Mouse (Mus musculus) erythroblast, embryonic 14.5 days (primary cell): ENCODE measurements around the gene Ccsap. TPM values are rescaled to one million over a fixed set of nuclear protein-coding genes. Genes with fewer than 3 reads are reported as not detected.

Source experiments
- H3K27me3 ChIP-seq: 2 replicates; pipeline ENCODE4 v1.6.1; 2012; ENCODE audit warnings: inconsistent platforms; ENCODE audit not compliant: control insufficient read depth
- H3K36me3 ChIP-seq: 2 replicates; pipeline ENCODE4 v1.6.1; 2012; ENCODE audit warnings: mild to moderate bottlenecking, inconsistent platforms; ENCODE audit not compliant: control insufficient read depth
- H3K4me1 ChIP-seq: 2 replicates; pipeline ENCODE4 v1.6.1; 2012; ENCODE audit warnings: inconsistent platforms; ENCODE audit not compliant: control insufficient read depth
- H3K4me3 ChIP-seq: replicated peaks from 2 replicates; pipeline ENCODE3; 2012; ENCODE audit warnings: moderate library complexity, mild to moderate bottlenecking, inconsistent platforms
- H3K9me3 ChIP-seq: 2 replicates; pipeline ENCODE4 v1.6.1; 2012; ENCODE audit warnings: low read length, inconsistent platforms, mixed read lengths; ENCODE audit not compliant: control insufficient read depth
- GATA1 ChIP-seq: IDR thresholded peaks from 2 replicates; pipeline ENCODE4 v1.6.1; 2012; ENCODE audit warnings: low read length, inconsistent platforms, mixed read lengths
- TAL1 ChIP-seq: IDR thresholded peaks from 3 replicates; pipeline ENCODE4 v1.6.1; 2012; ENCODE audit warnings: low read length, inconsistent platforms, mixed read lengths
- polyA plus RNA-seq: library from polyadenylated mRNA; stranded (reverse); fragments of >175 nt; gene quantifications from 2 replicates; pipeline ENCODE4 v1.2.3, GENCODE M21; 2012

The Ccsap gene
- polyA plus RNA-seq, 1 experiment, result 0.98 TPM

DNA sequence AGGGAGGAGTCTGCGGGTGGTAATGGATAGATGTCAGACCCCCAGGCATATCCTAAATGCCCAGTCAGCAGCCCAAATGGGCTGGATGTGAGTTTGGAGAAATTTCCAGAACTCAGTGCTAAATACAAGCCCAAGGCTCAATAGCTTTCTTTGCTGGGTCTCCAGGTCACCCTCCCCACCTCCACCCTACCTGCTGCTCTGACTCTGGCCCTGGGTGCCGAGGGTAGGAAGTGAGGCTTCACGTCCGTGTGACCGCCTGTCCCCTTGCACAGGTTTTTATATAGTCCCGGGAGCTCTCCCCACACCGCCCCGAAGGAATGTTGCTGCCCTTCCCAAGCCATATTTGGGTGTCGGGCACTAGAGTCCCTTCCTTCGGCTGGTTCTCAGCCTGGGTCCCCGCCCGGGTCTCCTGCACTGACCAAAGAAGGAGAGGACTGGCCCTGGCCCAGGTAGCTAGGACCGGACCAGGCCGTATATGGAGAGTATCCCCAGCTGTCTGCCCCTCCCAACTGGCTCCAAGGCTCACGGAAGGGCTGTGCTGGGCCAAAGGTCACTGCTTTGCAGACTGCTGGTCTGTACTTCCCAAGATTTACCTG is 34.6 kb upstream of the Ccsap start, which contains the start of gene Acta1:
Acta1 (minus strand) TSS at position 250 of the 596 bp plus-strand sequence.
- Histone ChIP-seq H3K4me3 (no peak within 1 kb of the TSS), H3K4me1 (peaks cover 4% of the 10 kb centered on the region), H3K36me3 (peaks cover 28% of the 10 kb centered on the region), H3K27me3 (peaks cover 69% of the 10 kb centered on the region), H3K9me3 (peaks cover 11% of the 10 kb centered on the region; the same call in 1 of the 2 replicates)
- TF ChIP-seq TAL1 (no peak), GATA1 (no peak)

- TF ChIP-seq TAL1 (no peak), GATA1 (no peak)
These were observed 33.4 kb upstream of the Ccsap start for GRCm38 (mm10) chr8:123893413-123893812.

GRCm38 (mm10) chr8:123892586-123893155 is 32.7 kb upstream of the Ccsap start:
- Histone ChIP-seq H3K4me1 (peaks cover 4% of the 10 kb centered on the region), H3K36me3 (peaks cover 10% of the 10 kb centered on the region), H3K9me3 (peaks cover 11% of the 10 kb centered on the region; the same call in 1 of the 2 replicates), H3K27me3 (peaks cover 78% of the 10 kb centered on the region), H3K4me3 (no peak overlapping the region)
- TF ChIP-seq TAL1 (no peak), GATA1 (no peak)

More at GRCm38 (mm10) chr8:123893413-123893812, 33.4 kb upstream of the Ccsap start:
- peaks cover 76% of the 10 kb centered on the region for H3K27me3 ChIP-seq
- peaks cover 4% of the 10 kb centered on the region for H3K4me1 ChIP-seq
- peaks cover 11% of the 10 kb centered on the region; the same call in 1 of the 2 replicates for H3K9me3 ChIP-seq
- H3K4me3 ChIP-seq, result no peak overlapping the region
- peaks cover 16% of the 10 kb centered on the region for H3K36me3 ChIP-seq

DNA sequence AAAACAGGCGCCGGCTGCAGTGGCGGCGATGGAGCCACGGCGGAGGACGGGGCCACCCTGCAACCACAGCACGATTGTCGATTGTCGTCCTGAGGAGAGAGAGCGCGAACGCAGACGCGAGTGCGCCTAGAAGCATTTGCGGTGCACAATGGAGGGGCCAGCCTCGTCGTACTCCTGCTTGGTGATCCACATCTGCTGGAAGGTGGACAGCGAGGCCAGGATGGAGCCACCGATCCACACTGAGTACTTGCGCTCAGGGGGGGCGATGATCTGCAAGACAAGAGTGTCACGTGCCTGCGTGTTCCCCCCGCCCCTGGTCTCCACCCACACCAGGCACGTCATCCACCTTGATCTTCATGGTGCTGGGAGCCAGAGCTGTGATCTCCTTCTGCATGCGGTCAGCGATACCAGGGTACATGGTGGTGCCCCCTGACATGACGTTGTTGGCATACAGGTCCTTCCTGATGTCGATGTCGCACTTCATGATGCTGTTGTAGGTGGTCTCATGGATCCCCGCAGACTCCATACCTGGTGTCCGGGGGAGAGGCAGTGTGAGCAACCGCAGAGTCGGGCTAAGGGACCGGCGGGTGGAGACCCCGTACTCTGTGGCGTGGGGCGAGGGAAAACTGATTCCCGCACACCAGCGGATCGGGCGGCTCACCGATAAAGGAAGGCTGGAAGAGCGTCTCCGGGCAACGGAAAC is 32.0 kb upstream of the Ccsap start:
- Histone ChIP-seq H3K4me1 (peaks cover 4% of the 10 kb centered on the region), H3K4me3 (no peak overlapping the region), H3K27me3 (peaks cover 82% of the 10 kb centered on the region), H3K36me3 (peaks cover 4% of the 10 kb centered on the region), H3K9me3 (peaks cover 11% of the 10 kb centered on the region; the same call in 1 of the 2 replicates)
- TF ChIP-seq GATA1 (no peak), TAL1 (no peak)

- peaks cover 87% of the 10 kb centered on the region for H3K27me3 ChIP-seq
- H3K4me3 ChIP-seq, result no peak overlapping the region
- peaks cover 11% of the 10 kb centered on the region; the same call in 1 of the 2 replicates for H3K9me3 ChIP-seq
- TF ChIP-seq GATA1 (no peak), TAL1 (no peak)
- peaks cover 4% of the 10 kb centered on the region for H3K4me1 ChIP-seq
- no peaks in the 10 kb centered on the region for H3K36me3 ChIP-seq
These were observed 31.3 kb upstream of the Ccsap start for GRCm38 (mm10) chr8:123891271-123891670.

DNA sequence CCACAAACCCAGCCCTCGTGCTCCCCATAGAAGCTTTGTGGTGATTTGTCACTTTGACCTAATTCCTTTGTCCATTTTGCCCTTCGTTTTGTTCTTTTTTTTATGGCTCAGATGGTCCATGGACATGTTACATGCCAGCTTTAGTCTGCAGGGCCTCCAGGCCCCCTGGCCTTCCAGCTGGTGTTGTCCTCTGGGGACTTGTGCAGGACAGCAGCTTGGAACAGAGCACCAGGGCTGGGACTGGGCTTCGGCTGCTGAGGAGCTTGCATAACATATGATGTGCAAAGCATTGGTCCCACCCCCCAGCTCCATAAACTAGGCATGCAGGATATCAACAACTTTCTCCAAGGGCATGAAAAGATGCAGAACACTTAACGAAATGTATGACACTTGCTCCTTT is 29.8 kb upstream of the Ccsap start:
- TF ChIP-seq TAL1, result no peak
- peaks cover 4% of the 10 kb centered on the region for H3K4me1 ChIP-seq
- no peak overlapping the region for H3K4me3 ChIP-seq
- peaks cover 86% of the 10 kb centered on the region for H3K27me3 ChIP-seq
- H3K36me3 ChIP-seq, result no peaks in the 10 kb centered on the region
- H3K9me3 ChIP-seq, result peaks cover 11% of the 10 kb centered on the region; the same call in 1 of the 2 replicates

GRCm38 (mm10) chr8:123887956-123888355 is 27.9 kb upstream of the Ccsap start:
- Histone ChIP-seq H3K4me3 (no peak overlapping the region), H3K27me3 (peaks cover 84% of the 10 kb centered on the region), H3K36me3 (no peaks in the 10 kb centered on the region), H3K9me3 (peaks cover 11% of the 10 kb centered on the region; the same call in 1 of the 2 replicates), H3K4me1 (peaks cover 4% of the 10 kb centered on the region)
- TF ChIP-seq TAL1, result no peak
- TF ChIP-seq GATA1, result no peak

DNA sequence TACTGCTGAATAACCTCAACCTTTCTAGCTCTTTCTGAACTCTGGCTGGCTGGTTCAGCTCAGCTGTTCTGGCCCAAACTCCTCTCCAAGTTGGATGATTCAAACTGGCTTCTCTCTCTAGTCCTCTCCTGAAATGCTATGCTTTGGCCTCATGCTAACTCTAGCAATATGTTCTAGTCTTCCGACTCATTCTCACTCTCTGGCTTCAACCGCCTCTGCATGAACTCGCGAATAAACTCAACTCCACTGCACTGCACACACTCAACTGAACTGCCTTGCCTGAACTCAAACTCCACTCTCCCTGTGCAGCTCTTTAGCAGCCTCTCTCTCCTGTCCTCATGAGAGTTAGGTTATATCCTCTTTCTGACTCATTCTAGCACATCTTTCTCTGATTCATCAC is 27.2 kb upstream of the Ccsap start:
- TF ChIP-seq GATA1, result no peak
- peaks cover 76% of the 10 kb centered on the region for H3K27me3 ChIP-seq
- peaks cover 4% of the 10 kb centered on the region for H3K4me1 ChIP-seq
- H3K36me3 ChIP-seq, result no peaks in the 10 kb centered on the region
- no peak overlapping the region for H3K4me3 ChIP-seq
- peaks cover 5% of the 10 kb centered on the region; the same call in 1 of the 2 replicates for H3K9me3 ChIP-seq

DNA sequence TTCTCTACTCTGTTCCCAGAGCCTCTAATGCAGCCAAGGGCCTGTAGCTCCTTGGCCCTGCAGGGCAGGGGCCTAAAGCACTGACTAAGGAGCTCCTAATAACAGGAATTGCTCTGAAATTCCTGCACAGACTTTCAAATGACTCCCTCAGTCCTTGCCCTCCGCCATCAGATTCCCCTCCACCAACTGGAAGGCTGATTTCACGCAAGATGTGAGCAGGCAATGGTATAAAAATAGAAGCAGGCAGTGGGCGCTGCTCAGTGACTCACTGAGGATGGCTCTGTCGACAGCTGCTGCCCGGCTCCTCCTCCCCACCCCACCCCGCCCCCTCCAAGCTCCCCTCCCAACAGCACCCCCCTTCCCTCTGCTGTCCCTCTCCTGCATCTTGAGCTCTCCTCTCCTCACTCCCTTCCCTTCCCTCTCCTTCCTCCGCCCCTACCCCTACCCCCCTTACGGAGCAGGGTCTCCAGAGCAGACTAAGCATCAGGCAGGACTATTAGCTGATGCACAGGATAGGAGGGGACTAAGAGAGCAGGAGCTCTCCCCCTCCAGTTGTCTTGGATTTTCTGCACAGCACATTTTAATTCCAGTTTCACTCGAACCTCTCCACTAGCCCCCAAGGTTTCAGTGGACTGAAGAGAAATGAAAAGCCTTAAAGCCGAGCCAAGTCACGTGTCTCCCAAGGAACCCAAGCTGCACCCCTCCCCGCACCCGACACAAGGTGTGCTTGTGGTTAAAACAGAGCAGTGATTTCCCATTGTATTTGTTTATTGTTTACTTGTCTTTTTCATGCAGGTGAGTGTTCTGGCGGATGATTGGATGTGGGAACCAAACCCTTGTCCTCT is 24.9 kb upstream of the Ccsap start:
- Histone ChIP-seq H3K9me3 (no peaks in the 10 kb centered on the region), H3K4me3 (no peak overlapping the region), H3K4me1 (no peaks in the 10 kb centered on the region), H3K36me3 (no peaks in the 10 kb centered on the region), H3K27me3 (peaks cover 54% of the 10 kb centered on the region)
- TF ChIP-seq TAL1 (no peak), GATA1 (no peak)
